Comparison of ENCODE assay signal across 34 mouse cellular contexts in genomic region chr6:57329394-57329793, GRCm38 (mm10). TPM values are rescaled to one million over a fixed set of nuclear protein-coding genes. Genes with fewer than 3 reads are reported as not detected.
"Had no signal": no experiment of that assay in that cellular context is flagged by ENCODE, and none has a peak within 500 bp of the region (broad histone marks: within the 10 kb centered on the region; RNA-seq: fewer than 3 reads in every experiment).

Vmn1r16 (minus strand) TSS chr6:57329494.

- H3K36me3 ChIP-seq: embryonic facial prominence, embryonic 10.5 days; embryonic facial prominence, embryonic 12.5 days; embryonic facial prominence, embryonic 13.5 days; embryonic facial prominence, embryonic 15.5 days; forebrain, embryonic 10.5 days; forebrain, embryonic 12.5 days; forebrain, embryonic 15.5 days had no signal

- H3K27ac ChIP-seq: embryonic facial prominence, embryonic 10.5 days; embryonic facial prominence, embryonic 12.5 days; embryonic facial prominence, embryonic 13.5 days; embryonic facial prominence, embryonic 15.5 days; forebrain, embryonic 10.5 days; forebrain, embryonic 12.5 days; forebrain, embryonic 13.5 days; forebrain, embryonic 15.5 days; gastrocnemius, adult 2 months; heart, adult 2 months had no signal

- ATAC-seq: forebrain, embryonic 13.5 days; forebrain, embryonic 14.5 days; forebrain, embryonic 15.5 days; forebrain, embryonic 16.5 days; forebrain, postnatal 0 days had no signal

- H3K4me3 ChIP-seq: embryonic facial prominence, embryonic 10.5 days; embryonic facial prominence, embryonic 12.5 days; embryonic facial prominence, embryonic 13.5 days; embryonic facial prominence, embryonic 15.5 days; erythroblast, embryonic 14.5 days; forebrain, embryonic 10.5 days; forebrain, embryonic 12.5 days; forebrain, embryonic 13.5 days; forebrain, embryonic 15.5 days; gastrocnemius, adult 2 months; heart, adult 2 months had no signal

- H3K9ac ChIP-seq: embryonic facial prominence, embryonic 12.5 days; embryonic facial prominence, embryonic 13.5 days; embryonic facial prominence, embryonic 15.5 days; forebrain, embryonic 12.5 days; forebrain, embryonic 13.5 days; forebrain, embryonic 15.5 days; forebrain, postnatal 0 days had no signal

- H3K9me3 ChIP-seq: embryonic facial prominence, embryonic 12.5 days; embryonic facial prominence, embryonic 13.5 days; embryonic facial prominence, embryonic 15.5 days; forebrain, embryonic 12.5 days; forebrain, embryonic 13.5 days; forebrain, embryonic 15.5 days had no signal

- H3K4me2 ChIP-seq: embryonic facial prominence, embryonic 12.5 days; embryonic facial prominence, embryonic 13.5 days; embryonic facial prominence, embryonic 15.5 days; forebrain, embryonic 12.5 days; forebrain, embryonic 13.5 days; forebrain, embryonic 15.5 days had no signal

- H3K27me3 ChIP-seq: embryonic facial prominence, embryonic 12.5 days; embryonic facial prominence, embryonic 13.5 days; embryonic facial prominence, embryonic 15.5 days; forebrain, embryonic 12.5 days; forebrain, embryonic 13.5 days; forebrain, embryonic 15.5 days had no signal

- H3K4me1 ChIP-seq: embryonic facial prominence, embryonic 10.5 days; embryonic facial prominence, embryonic 12.5 days; embryonic facial prominence, embryonic 13.5 days; embryonic facial prominence, embryonic 15.5 days; forebrain, embryonic 10.5 days; forebrain, embryonic 12.5 days; forebrain, embryonic 13.5 days; forebrain, embryonic 15.5 days had no signal

- DNase-seq: cerebellum, adult 8-10 months; cerebellum, adult 9-10 months; cerebellum, adult 9-11 months; cerebellum, postnatal 10 days; cerebellum, postnatal 14 days; cerebellum, postnatal 25 days; cerebellum, postnatal 36 days; embryo, embryonic 11 days; forebrain, postnatal 0 days; gastrocnemius, adult 2 months; gastrocnemius, postnatal 10 days; gastrocnemius, postnatal 14 days; gastrocnemius, postnatal 25 days; gastrocnemius, postnatal 36 days; heart, adult 11 months; heart, adult 18-20 months; heart, adult 2 months had no signal

RNA-seq across cellular contexts. Expression of gene Vmn1r16, which starts in this region (rescaled TPM):
- polyA plus RNA-seq: cortical plate, adult 2 months; embryonic facial prominence, embryonic 10.5 days; embryonic facial prominence, embryonic 11.5 days; embryonic facial prominence, embryonic 12.5 days; embryonic facial prominence, embryonic 13.5 days; embryonic facial prominence, embryonic 14.5 days; embryonic facial prominence, embryonic 15.5 days; erythroblast, embryonic 14.5 days; forebrain, embryonic 10.5 days; forebrain, embryonic 11.5 days; forebrain, embryonic 12.5 days; forebrain, embryonic 13.5 days; forebrain, embryonic 14.5 days; forebrain, embryonic 15.5 days; forebrain, embryonic 16.5 days; forebrain, postnatal 0 days; frontal cortex, adult 2 months; gonadal fat pad, adult 2 months; heart, adult 2 months had no signal
